Mouse (Mus musculus) cerebellum, adult 2 months (tissue): ENCODE measurements around the gene Elmo1. TPM values are rescaled to one million over a fixed set of nuclear protein-coding genes. Genes with fewer than 3 reads are reported as not detected.
A peak's percentile ranks its signal among the peaks of the same experiment; 100 is the strongest.

Experiments used
- DNase-seq, 2 experiments: peaks; one replicate each; pipeline ENCODE4 v3.0.0; 2021
- H3K27ac ChIP-seq: fragments of 200-500 bp; 2 replicates; pipeline ENCODE4 v1.5.1; 2012; ENCODE audit warnings: low read length, control low read depth, inconsistent platforms; ENCODE audit not compliant: insufficient read depth
- H3K27me3 ChIP-seq: fragments of 200-500 bp; 2 replicates; pipeline ENCODE4 v1.6.1; 2012; ENCODE audit warnings: inconsistent platforms, mild to moderate bottlenecking, low read length, moderate library complexity; ENCODE audit not compliant: control insufficient read depth, insufficient read depth
- H3K4me1 ChIP-seq: fragments of 200-500 bp; 2 replicates; pipeline ENCODE4 v1.6.1; 2011; ENCODE audit warnings: low read length; ENCODE audit not compliant: control insufficient read depth, insufficient read depth
- H3K4me3 ChIP-seq: fragments of 200-500 bp; replicated peaks from 2 replicates; pipeline ENCODE3; 2011; ENCODE audit warnings: mild to moderate bottlenecking, low read depth, low read length, control low read depth; ENCODE audit not compliant: insufficient read depth
- CTCF ChIP-seq: fragments of 200-500 bp; IDR thresholded peaks from 2 replicates; pipeline ENCODE4 v1.5.1; 2011; ENCODE audit warnings: low read depth, mild to moderate bottlenecking, control low read depth, low read length, moderate library complexity, borderline replicate concordance; ENCODE audit not compliant: insufficient read depth
- POLR2A ChIP-seq: fragments of 200-500 bp; IDR thresholded peaks from 2 replicates; pipeline ENCODE4 v1.6.1; 2011; ENCODE audit warnings: low read length, control low read depth, borderline replicate concordance; ENCODE audit not compliant: insufficient read depth
- WGBS: fragments of 180-500 bp; shearing (Covaris S2); methylation state at CpG from one replicate; pipeline ENCODE4 v1.1.7; 2018; 5-methylcytosine and 5-hydroxymethylcytosine counted together
- polyA plus RNA-seq: library from polyadenylated mRNA; depleted of rRNA; stranded (reverse); fragments of >200 nt; gene quantifications from 2 replicates; pipeline ENCODE4 v1.2.3, GENCODE M21; 2012

The Elmo1 gene
- polyA plus RNA-seq, 1 experiment = 92.3 TPM

- no peak for TF ChIP-seq POLR2A
- no peak for TF ChIP-seq CTCF
- Histone ChIP-seq H3K4me3 (no peak overlapping the region), H3K27me3 (no peaks in the 10 kb centered on the region), H3K27ac (no peak overlapping the region), H3K4me1 (no peaks in the 10 kb centered on the region)
- DNase-seq = no peak
- WGBS = 92% methylated on average over 3 of the region's 3 CpGs
Measured at GRCm38 (mm10) chr13:20342881-20343280, 252.5 kb downstream of the Elmo1 start.

DNA sequence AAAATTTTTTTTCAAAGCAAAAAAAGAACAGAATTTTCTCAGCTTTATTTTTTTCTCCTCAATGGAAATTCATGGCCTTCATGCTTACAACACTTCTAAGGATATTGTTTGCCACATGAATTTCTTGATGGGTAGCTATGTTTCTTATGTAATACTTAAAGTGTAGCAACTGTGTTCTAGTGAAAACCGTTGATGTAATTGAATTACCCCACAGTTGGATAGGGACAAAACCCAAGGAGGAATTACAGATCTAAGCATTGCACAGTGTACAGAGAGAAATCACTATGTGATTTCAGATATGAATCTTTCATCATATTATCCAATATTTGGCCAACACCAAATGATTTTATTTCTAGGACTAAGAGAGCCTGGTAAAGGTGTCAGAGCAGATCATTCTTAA, 259.4 kb downstream of the Elmo1 start:
- no peaks in the 10 kb centered on the region for H3K4me1 ChIP-seq
- 78% methylated on average over 1 of the region's 1 CpGs for WGBS
- no peak overlapping the region for H3K27ac ChIP-seq
- no peak for TF ChIP-seq CTCF
- no peak for TF ChIP-seq POLR2A
- H3K27me3 ChIP-seq = no peaks in the 10 kb centered on the region
- DNase-seq = no peak
- H3K4me3 ChIP-seq = no peak overlapping the region

DNA sequence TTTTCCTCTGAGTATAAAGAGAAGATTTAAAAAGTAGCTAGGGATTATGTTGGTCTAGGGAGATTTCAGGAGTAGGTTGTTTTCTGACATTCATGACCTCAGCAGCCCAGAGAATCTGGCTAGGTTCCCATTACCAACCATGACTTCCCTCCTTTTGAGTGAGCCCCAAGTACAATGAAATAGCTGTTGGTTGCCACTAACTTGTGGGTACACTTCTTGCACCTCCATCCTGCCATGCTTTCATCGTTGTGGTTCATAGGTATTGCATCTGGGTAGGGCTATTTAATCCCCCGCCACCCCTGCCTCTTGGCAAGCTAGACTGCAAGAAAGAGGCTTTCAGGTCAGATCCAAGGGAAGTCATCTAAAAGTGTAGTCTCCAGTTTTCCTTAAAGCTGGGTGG, 262.2 kb downstream of the Elmo1 start:
- WGBS = 84% methylated on average over 2 of the region's 2 CpGs
- DNase-seq = no peak
- Histone ChIP-seq H3K4me1 (no peaks in the 10 kb centered on the region), H3K4me3 (no peak overlapping the region), H3K27me3 (no peaks in the 10 kb centered on the region), H3K27ac (no peak overlapping the region)
- TF ChIP-seq CTCF = no peak
- no peak for TF ChIP-seq POLR2A

GRCm38 (mm10) chr13:20353862-20354603, 263.6 kb downstream of the Elmo1 start:
- no peak overlapping the region for H3K27ac ChIP-seq
- DNase-seq = peak in 1 of 2 experiments; percentile 4
- H3K27me3 ChIP-seq = no peaks in the 10 kb centered on the region
- H3K4me1 ChIP-seq = no peaks in the 10 kb centered on the region
- no peak for TF ChIP-seq POLR2A
- no peak for TF ChIP-seq CTCF
- H3K4me3 ChIP-seq = no peak overlapping the region
- WGBS = 56% methylated on average over 10 of the region's 10 CpGs

- H3K27ac ChIP-seq = no peak overlapping the region
- H3K27me3 ChIP-seq = no peaks in the 10 kb centered on the region
- no peak overlapping the region for H3K4me3 ChIP-seq
- no peak for TF ChIP-seq CTCF
- TF ChIP-seq POLR2A = no peak
- WGBS = 20% methylated on average over 5 of the region's 5 CpGs
- peak in 1 of 2 experiments; percentile 6 for DNase-seq
- no peaks in the 10 kb centered on the region for H3K4me1 ChIP-seq
Measured at GRCm38 (mm10) chr13:20354604-20354999, 264.2 kb downstream of the Elmo1 start.

DNA sequence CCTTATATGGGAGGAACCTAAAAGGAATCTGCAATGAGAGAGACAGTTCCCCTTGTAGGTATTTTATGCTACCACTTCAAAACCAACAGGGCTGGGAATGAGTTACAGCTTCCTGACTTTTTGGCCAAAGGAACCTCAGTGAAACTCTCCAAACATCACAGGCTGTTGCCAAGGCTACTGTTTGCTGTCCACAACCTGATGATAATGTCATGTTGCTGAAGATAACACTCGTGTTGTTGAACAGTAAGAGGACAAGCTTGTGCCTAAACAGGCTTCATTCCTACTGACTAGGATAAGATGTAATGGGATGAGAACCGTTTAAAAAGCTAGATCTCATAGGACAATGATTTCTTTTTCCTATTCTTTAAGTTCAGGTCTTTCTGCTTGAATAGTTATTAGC, 272.1 kb downstream of the Elmo1 start:
- H3K27ac ChIP-seq = no peak overlapping the region
- H3K4me3 ChIP-seq = no peak overlapping the region
- no peaks in the 10 kb centered on the region for H3K27me3 ChIP-seq
- no peaks in the 10 kb centered on the region for H3K4me1 ChIP-seq
- no peak for DNase-seq
- TF ChIP-seq POLR2A (no peak), CTCF (no peak)
- WGBS = 79% methylated on average over 2 of the region's 2 CpGs

- WGBS = 81% methylated on average over 7 of the region's 7 CpGs
- DNase-seq = no peak
- Histone ChIP-seq H3K4me3 (no peak overlapping the region), H3K4me1 (no peaks in the 10 kb centered on the region), H3K27ac (no peak overlapping the region), H3K27me3 (no peaks in the 10 kb centered on the region)
- TF ChIP-seq CTCF = no peak
- TF ChIP-seq POLR2A = no peak
Measured at GRCm38 (mm10) chr13:20365828-20366593, 275.6 kb downstream of the Elmo1 start.
